Mouse (Mus musculus) heart, adult 9 months (tissue): ENCODE results near the gene Rhox2g.
"Not testable (repeated sequence)": the region's sequence is repeated elsewhere in the genome, so short reads cannot be mapped to it uniquely, and the experiment has no call there.

Experiments used
- DNase-seq, 2 experiments: peaks; one replicate each; pipeline ENCODE4 v3.0.0; 2022; ENCODE audit warnings: low spot score in 2 of 2

The Rhox2g gene

GRCm38 (mm10) chrX:37643370-37643769 is at the start of gene Rhox2g:
Rhox2g (minus strand) TSS chrX:37643470.
- not testable (repeated sequence) for DNase-seq

GRCm38 (mm10) chrX:37692261-37692660 is 49.0 kb upstream of the Rhox2g start:
- DNase-seq: no peak

DNA sequence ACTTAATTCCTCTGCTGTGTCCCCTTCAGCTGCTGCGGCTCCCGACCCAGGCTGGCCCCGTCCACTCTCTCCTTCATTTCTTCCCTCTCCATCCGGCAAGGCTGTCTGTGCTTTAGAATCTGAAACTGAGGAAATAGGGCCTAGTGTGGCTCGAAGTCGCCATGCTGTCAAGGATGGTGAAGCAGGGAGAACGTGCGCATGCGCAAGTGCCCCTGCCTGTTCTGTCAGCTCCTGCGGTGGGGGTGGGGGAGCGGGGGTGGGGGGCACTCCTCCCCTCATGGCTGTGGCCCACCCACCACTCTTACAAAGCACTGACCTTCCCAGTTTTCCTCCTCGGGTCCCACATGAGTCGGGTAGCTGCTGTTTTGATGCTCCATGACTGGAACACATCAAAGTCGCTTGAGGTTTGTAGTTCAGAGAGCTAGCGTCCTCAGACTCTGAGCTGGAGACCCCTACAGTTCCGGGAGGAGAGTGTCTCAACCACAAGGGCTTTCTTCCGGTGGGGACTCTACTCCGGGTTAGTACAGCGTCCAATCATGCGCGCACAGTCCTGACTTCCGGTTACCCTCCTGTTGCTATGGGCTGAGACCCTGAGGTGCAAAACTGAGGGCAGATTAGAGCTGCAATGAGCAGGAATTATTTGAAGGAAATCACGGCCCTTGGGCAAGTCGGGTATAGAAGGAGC is 39.9 kb upstream of the Rhox2g start:
- DNase-seq: no peak

DNA sequence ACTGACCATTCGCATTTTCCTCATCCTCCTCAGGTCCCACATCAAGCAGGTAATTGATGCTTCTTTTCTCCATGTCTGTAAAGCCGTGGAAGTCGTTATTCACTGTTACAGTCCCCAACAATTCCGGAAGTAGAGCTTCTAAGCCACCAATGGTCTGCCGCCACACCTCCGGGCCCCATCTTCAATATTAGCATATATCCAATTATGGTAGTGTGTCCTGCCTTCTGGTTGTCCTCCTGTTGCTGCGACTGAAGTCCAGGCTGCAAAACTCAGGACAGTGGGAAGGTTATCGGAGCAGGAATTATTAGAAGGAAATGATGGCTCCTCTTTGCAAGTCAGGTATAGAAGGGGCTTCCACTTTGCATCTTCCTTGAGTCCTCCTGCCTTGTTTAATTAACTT is 29.9 kb upstream of the Rhox2g start, which contains the start of gene Rhox2h:
Gene Rhox2h (minus strand): TSS at position 101 of the 400 bp plus-strand sequence.
- not testable (repeated sequence) for DNase-seq

GRCm38 (mm10) chrX:37668664-37669063 is 25.4 kb upstream of the Rhox2g start, which contains the start of gene Rhox3h:
Rhox3h (minus strand) TSS chrX:37668764.
- DNase-seq: not testable (repeated sequence)

DNA sequence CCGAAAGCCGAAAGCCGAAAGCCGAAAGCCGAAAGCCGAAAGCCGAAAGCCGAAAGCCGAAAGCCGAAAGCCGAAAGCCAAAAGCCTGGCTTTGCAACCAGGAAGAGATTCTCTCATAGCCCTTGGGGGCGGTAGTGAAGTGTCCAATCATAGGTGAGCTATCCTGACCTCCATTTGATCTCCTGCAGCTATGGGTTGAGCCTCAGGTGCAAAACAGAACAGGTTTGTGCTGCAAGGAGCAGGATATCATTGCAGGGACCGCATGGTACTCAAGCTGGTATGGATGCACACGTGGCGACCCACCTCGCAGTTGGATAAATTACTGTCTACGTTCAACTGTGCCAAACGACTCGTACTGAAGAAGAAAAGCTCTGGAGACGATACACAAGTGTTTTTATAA is 8.0 kb upstream of the Rhox2g start, which contains the start of gene Rhox4g:
Gene Rhox4g (minus strand): TSS at position 101 of the 400 bp plus-strand sequence.
- DNase-seq: not testable (repeated sequence)

DNA sequence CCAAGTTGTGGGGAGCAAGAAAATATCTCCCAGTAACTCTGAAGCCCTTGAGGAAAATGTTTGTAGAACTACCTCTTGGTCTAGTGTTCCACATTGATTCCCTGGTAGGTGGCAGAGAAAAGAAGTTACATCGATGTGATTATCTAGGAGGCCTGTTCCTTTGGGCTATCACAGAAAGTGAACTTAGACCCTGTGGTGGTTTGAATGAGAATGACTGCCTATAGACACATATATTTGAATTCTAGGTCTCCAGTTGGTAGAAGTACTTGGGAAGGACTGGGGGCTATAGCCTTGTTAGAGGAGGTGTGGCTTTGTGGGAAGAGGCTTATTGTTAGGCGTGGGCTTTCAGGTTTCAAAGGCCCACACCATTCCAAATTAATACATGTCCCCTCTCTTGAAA is 14.8 kb downstream of the Rhox2g start, which contains the start of gene Rhox3g:
Gene Rhox3g (minus strand): TSS at position 101 of the 400 bp plus-strand sequence.
- DNase-seq: not testable (repeated sequence)

DNA sequence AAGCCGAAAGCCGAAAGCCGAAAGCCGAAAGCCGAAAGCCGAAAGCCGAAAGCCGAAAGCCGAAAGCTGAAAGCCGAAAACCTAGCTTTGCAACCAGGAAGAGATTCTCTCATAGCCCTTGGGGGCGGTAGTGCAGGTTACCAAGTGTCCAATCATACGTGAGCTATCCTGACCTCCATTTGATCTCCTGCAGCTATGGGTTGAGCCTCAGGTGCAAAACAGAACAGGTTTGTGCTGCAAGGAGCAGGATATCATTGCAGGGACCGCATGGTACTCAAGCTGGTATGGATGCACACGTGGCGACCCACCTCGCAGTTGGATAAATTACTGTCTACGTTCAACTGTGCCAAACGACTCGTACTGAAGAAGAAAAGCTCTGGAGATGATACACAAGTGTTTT is 35.7 kb downstream of the Rhox2g start, which contains the start of gene Rhox4f:
Gene Rhox4f (minus strand): TSS at position 101 of the 400 bp plus-strand sequence.
- not testable (repeated sequence) for DNase-seq
